Mouse (Mus musculus): ENCODE data around the gene Zfp78. TPM values are rescaled to one million over a fixed set of nuclear protein-coding genes. Genes with fewer than 3 reads are reported as not detected.

Gene Zfp78
- 1.6 and 2.1 TPM in 2 replicates for polyA plus RNA-seq (2015; fragmentation: Nextera tagmentation; extraction: Ambion mirVana)

DNA sequence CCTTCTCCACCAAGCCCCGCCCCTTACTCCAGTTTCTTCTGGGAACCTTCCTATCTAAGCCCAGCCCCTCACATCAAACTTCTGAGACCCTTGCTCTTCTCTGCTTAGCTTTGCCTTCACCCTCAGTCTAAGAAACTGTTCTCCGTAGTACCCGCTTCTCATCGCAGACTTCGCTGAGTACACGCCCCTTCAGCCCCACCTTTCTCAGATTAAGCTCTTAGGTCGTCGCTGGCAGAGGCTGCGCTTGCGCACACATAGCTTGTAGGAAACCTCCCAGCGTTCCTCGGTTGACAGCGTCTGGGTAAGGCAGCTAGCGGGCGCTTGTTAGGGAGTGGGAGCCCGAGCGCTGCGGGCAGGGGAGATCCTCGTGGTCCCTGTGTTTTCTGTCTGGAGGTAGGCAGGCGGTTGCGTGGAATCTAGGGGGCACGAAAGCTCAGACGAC, at the start of gene Zfp78:
TSS of gene Zfp78 (plus strand) at position 234 of the 442 bp plus-strand sequence.
- ATAC-seq = peak; percentile 85
- H3K36me3 ChIP-seq (ENCODE audit: control insufficient read depth, insufficient read depth, low read length) = no peaks in the 10 kb centered on the region
- peak within 1 kb of the TSS; percentile 67 for H3K4me3 ChIP-seq (ENCODE audit: low read length)
- H3K27me3 ChIP-seq (replicated peaks; ENCODE audit: control insufficient read depth, insufficient read depth, low read length) = no peaks in the 10 kb centered on the region
- peak within 1 kb of the TSS; percentile 80 for H3K4me2 ChIP-seq (ENCODE audit: low read depth, low read length)
- peak within 1 kb of the TSS; percentile 83 for H3K9ac ChIP-seq (ENCODE audit: low read depth, low read length)
- peaks cover 9% of the 10 kb centered on the region for H3K4me1 ChIP-seq (ENCODE audit: control insufficient read depth, insufficient read depth, low read length)
- peak within 1 kb of the TSS; percentile 91 for H3K27ac ChIP-seq (ENCODE audit: low read length)
- under 1% methylated on average over 23 of the region's 23 CpGs for WGBS
- H3K9me3 ChIP-seq (ENCODE audit: control insufficient read depth, low read length) = no peaks in the 10 kb centered on the region

DNA sequence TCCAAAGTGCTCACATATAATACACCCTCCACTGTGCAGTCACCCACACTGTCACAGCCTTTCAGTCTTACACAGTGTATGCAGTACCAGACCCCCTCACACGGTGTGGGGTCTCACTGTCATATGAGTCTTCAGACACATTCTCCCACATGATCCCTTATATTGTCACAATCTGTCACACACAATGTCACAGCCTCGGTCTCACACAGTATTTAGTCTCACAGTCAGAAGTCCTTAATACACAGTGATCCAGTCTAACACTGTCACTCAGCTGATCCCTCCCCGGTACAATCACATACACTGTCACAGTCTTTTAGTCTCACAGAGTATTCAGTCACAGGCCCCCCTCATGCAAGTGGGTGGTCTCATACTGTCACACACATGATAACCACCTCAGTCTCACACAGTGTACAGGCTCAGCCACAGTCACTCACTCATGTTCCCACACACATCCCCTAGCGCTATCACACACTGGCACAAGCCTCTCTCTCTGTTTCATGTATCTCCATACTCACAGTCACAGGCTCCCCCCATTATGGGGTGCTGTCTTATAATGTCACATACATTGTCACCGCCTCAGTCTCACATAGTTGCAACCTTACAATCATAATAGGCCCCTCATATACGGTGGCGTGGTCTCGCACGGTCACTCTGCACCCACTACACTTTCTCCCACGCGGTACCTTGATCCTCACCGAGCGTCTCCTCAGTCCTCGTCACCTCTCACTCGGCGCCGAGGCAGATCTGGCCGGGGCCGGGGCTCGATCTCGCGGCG, 32.4 kb upstream of the Zfp78 start:
- peak overlapping the region; percentile 82 for H3K9ac ChIP-seq (ENCODE audit: low read depth, low read length)
- H3K27me3 ChIP-seq (replicated peaks; ENCODE audit: control insufficient read depth, insufficient read depth, low read length) = no peaks in the 10 kb centered on the region
- peak overlapping the region; percentile 65 for H3K27ac ChIP-seq (ENCODE audit: low read length)
- H3K4me2 ChIP-seq (ENCODE audit: low read depth, low read length) = peak overlapping the region; percentile 88
- 0 out of 2 replicates have a peak, but pooled peaks cover 7% of the 10 kb centered on the region for H3K4me1 ChIP-seq (ENCODE audit: control insufficient read depth, insufficient read depth, low read length)
- H3K4me3 ChIP-seq (ENCODE audit: low read length) = peak overlapping the region; percentile 63
- ATAC-seq = peak; percentile 78
- WGBS = 15% methylated on average over 23 of the region's 23 CpGs
- no peaks in the 10 kb centered on the region for H3K9me3 ChIP-seq (ENCODE audit: control insufficient read depth, low read length)
- no peaks in the 10 kb centered on the region for H3K36me3 ChIP-seq (ENCODE audit: control insufficient read depth, insufficient read depth, low read length)

DNA sequence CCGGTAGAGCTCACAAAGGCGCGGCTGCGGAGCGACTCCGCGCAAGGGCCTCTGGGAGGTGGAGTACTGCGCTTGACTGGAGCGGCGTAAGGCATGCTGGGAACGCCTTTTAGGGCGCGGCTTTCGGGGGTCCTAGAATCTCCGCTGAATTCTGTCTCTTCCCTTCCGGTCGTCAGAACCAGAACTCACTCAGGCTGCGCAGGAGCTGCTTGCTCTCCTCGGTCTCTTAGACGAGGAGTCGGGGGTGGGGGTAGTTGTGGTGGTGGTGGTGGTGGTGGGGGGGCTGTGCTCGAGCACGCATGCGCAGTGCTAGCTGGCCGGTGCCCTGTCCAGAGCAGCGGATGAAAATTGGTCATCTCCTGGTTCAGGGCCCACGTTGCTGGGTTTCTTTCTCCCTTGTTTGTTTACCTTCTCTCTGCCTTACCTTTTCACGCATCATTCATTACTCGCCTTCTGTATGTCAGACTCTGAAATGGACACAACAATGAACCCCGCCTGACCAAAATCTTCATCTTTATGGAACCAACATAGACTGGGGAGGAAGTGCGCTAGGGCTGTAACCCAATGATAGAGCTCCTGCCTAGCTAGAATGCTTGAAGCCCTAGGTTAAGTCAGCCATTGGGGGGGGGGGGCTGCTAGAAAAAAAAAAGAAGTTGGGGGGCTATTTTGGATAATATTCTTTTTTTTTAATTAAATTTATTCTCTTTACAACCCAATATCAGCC, 31.7 kb upstream of the Zfp78 start, which contains the start of gene Zfp583:
TSS of gene Zfp583 (minus strand) at position 53 of the 724 bp plus-strand sequence.
- H3K4me3 ChIP-seq (ENCODE audit: low read length) = peak within 1 kb of the TSS; percentile 63
- ATAC-seq = peak; percentile 98
- peak within 1 kb of the TSS; percentile 88 for H3K4me2 ChIP-seq (ENCODE audit: low read depth, low read length)
- no peaks in the 10 kb centered on the region for H3K9me3 ChIP-seq (ENCODE audit: control insufficient read depth, low read length)
- peak within 1 kb of the TSS; percentile 65 for H3K27ac ChIP-seq (ENCODE audit: low read length)
- 5% methylated on average over 31 of the region's 31 CpGs for WGBS
- peak within 1 kb of the TSS; percentile 82 for H3K9ac ChIP-seq (ENCODE audit: low read depth, low read length)
- H3K36me3 ChIP-seq (ENCODE audit: control insufficient read depth, insufficient read depth, low read length) = no peaks in the 10 kb centered on the region
- no peaks in the 10 kb centered on the region for H3K27me3 ChIP-seq (replicated peaks; ENCODE audit: control insufficient read depth, insufficient read depth, low read length)
- H3K4me1 ChIP-seq (ENCODE audit: control insufficient read depth, insufficient read depth, low read length) = 0 out of 2 replicates have a peak, but pooled peaks cover 7% of the 10 kb centered on the region

DNA sequence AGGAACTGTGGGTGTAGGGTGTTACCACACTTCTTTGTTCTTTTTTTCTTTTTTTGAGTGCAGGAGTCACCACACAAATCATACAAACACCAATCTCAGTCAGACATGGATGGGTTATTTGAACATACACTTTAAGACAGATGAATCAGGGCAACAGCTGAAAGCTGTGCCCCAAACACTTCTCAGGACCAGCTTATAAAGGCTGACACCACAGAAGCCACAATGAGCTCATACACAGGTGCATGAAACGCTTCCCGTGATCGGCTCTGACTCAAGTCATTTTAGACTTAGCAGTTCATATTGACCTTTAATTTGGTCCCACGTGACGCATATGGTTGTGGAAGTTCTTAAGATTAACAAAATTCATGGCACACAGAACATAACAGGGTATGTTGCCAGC, 23.2 kb upstream of the Zfp78 start:
- Histone ChIP-seq H3K27me3 (replicated peaks; ENCODE audit: control insufficient read depth, insufficient read depth, low read length) (no peaks in the 10 kb centered on the region), H3K27ac (ENCODE audit: low read length) (no peak overlapping the region), H3K36me3 (ENCODE audit: control insufficient read depth, insufficient read depth, low read length) (no peaks in the 10 kb centered on the region), H3K4me1 (ENCODE audit: control insufficient read depth, insufficient read depth, low read length) (no peaks in the 10 kb centered on the region), H3K4me2 (ENCODE audit: low read depth, low read length) (no peak overlapping the region), H3K9me3 (ENCODE audit: control insufficient read depth, low read length) (no peaks in the 10 kb centered on the region), H3K9ac (ENCODE audit: low read depth, low read length) (no peak overlapping the region), H3K4me3 (ENCODE audit: low read length) (no peak overlapping the region)
- no peak for ATAC-seq
- WGBS = 82% methylated on average over 5 of the region's 5 CpGs

- under 1% methylated on average over 26 of the region's 26 CpGs for WGBS
- H3K9me3 ChIP-seq (ENCODE audit: control insufficient read depth, low read length) = no peaks in the 10 kb centered on the region
- H3K4me1 ChIP-seq (ENCODE audit: control insufficient read depth, insufficient read depth, low read length) = no peaks in the 10 kb centered on the region
- peak within 1 kb of the TSS; percentile 65 for H3K4me2 ChIP-seq (ENCODE audit: low read depth, low read length)
- no peaks in the 10 kb centered on the region for H3K27me3 ChIP-seq (replicated peaks; ENCODE audit: control insufficient read depth, insufficient read depth, low read length)
- peak within 1 kb of the TSS; percentile 74 for H3K9ac ChIP-seq (ENCODE audit: low read depth, low read length)
- H3K4me3 ChIP-seq (ENCODE audit: low read length) = peak within 1 kb of the TSS; percentile 67
- H3K27ac ChIP-seq (ENCODE audit: low read length) = no peak within 1 kb of the TSS
- ATAC-seq = peak; percentile 94
- no peaks in the 10 kb centered on the region for H3K36me3 ChIP-seq (ENCODE audit: control insufficient read depth, insufficient read depth, low read length)
These were observed 19.5 kb upstream of the Zfp78 start, which contains the start of gene Gm3854 for GRCm38 (mm10) chr7:6343501-6344071. TSS of gene Gm3854 (plus strand) at chr7:6343759.

GRCm38 (mm10) chr7:6344124-6344523, 19.0 kb upstream of the Zfp78 start:
- Histone ChIP-seq H3K9ac (ENCODE audit: low read depth, low read length) (peak overlapping the region; percentile 74), H3K36me3 (ENCODE audit: control insufficient read depth, insufficient read depth, low read length) (no peaks in the 10 kb centered on the region), H3K4me1 (ENCODE audit: control insufficient read depth, insufficient read depth, low read length) (no peaks in the 10 kb centered on the region), H3K4me3 (ENCODE audit: low read length) (peak overlapping the region; percentile 67), H3K27me3 (replicated peaks; ENCODE audit: control insufficient read depth, insufficient read depth, low read length) (no peaks in the 10 kb centered on the region), H3K27ac (ENCODE audit: low read length) (no peak overlapping the region), H3K4me2 (ENCODE audit: low read depth, low read length) (peak overlapping the region; percentile 65), H3K9me3 (ENCODE audit: control insufficient read depth, low read length) (no peaks in the 10 kb centered on the region)
- WGBS = 33% methylated on average over 10 of the region's 10 CpGs
- ATAC-seq = 0 out of 2 replicates have a peak, but pooled peaks have one; percentile 8

- no peak overlapping the region for H3K4me3 ChIP-seq (ENCODE audit: low read length)
- 43% methylated on average over 2 of the region's 2 CpGs for WGBS
- H3K4me1 ChIP-seq (ENCODE audit: control insufficient read depth, insufficient read depth, low read length) = peaks cover 4% of the 10 kb centered on the region; the same call in 1 of the 2 replicates
- no peaks in the 10 kb centered on the region for H3K9me3 ChIP-seq (ENCODE audit: control insufficient read depth, low read length)
- no peak overlapping the region for H3K27ac ChIP-seq (ENCODE audit: low read length)
- no peaks in the 10 kb centered on the region for H3K27me3 ChIP-seq (replicated peaks; ENCODE audit: control insufficient read depth, insufficient read depth, low read length)
- no peak for ATAC-seq
- H3K4me2 ChIP-seq (ENCODE audit: low read depth, low read length) = no peak overlapping the region
- H3K36me3 ChIP-seq (ENCODE audit: control insufficient read depth, insufficient read depth, low read length) = no peaks in the 10 kb centered on the region
- no peak overlapping the region for H3K9ac ChIP-seq (ENCODE audit: low read depth, low read length)
These were observed 5.0 kb upstream of the Zfp78 start for GRCm38 (mm10) chr7:6358121-6358520.

GRCm38 (mm10) chr7:6358937-6359590, 4.0 kb upstream of the Zfp78 start:
- Histone ChIP-seq H3K4me3 (ENCODE audit: low read length) (no peak overlapping the region), H3K9ac (ENCODE audit: low read depth, low read length) (no peak overlapping the region), H3K4me1 (ENCODE audit: control insufficient read depth, insufficient read depth, low read length) (peaks cover 8% of the 10 kb centered on the region), H3K27me3 (replicated peaks; ENCODE audit: control insufficient read depth, insufficient read depth, low read length) (no peaks in the 10 kb centered on the region), H3K27ac (ENCODE audit: low read length) (no peak overlapping the region), H3K9me3 (ENCODE audit: control insufficient read depth, low read length) (no peaks in the 10 kb centered on the region), H3K4me2 (ENCODE audit: low read depth, low read length) (no peak overlapping the region), H3K36me3 (ENCODE audit: control insufficient read depth, insufficient read depth, low read length) (no peaks in the 10 kb centered on the region)
- WGBS = 53% methylated on average over 10 of the region's 10 CpGs
- no peak for ATAC-seq

Data from intestine, embryonic 16.5 days (tissue).